ENCODE assay signal across 17 mouse cellular contexts in the genomic region with DNA sequence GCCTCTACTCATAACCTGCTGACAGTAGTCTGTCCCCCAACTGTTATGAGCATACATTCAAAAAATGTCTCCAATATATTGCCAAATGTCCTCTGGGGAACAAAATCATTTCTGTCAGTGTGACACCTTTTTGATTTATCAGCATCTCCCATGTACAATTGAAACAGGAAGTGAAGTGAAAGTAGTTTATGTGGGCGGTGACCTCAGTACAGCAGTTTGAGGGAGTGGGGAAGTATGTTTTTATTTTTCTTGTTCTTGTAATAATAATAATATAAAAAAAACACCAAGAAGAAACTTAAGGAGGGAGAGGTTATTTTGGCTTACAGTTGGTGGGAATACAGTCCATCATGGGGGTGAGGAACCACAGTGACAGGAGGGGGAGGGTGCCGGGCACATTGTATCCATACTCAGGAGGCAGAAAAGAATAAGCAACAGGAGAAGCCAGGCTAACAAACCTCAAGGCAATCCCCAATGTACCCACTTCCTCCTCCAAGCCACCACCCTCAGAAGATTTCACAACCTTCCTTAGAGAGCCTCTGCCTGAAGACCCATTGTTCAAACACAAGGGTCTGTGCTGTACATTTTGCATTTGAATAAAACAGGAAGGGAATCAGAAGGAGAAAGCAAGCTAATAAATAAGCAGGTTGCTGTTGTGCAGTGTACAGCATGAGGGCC.
DNase-seq lines count a peak whose midpoint lies in the region; ATAC-seq and TF ChIP-seq lines count a peak whose summit lies in the region.
"Had no signal": no experiment of that assay in that cellular context is flagged by ENCODE, and none has a peak within 500 bp of the region (broad histone marks: within the 10 kb centered on the region; RNA-seq: fewer than 3 reads in every experiment).

No protein-coding gene starts in this region.

- DNase-seq in spleen, adult 2 months (ENCODE audit: low read depth in 1 of 2, low spot score in 2 of 2), result peak in 1 of 2 experiments; percentile 40
- no peak for DNase-seq in spleen, postnatal 14 days (ENCODE audit: low spot score in 2 of 2)
- peak; percentile 43 for DNase-seq in ES-CJ7 (ENCODE audit: low read depth, low spot score)
- DNase-seq in naive thymus-derived CD4-positive, alpha-beta T cell, adult 2 months (ENCODE audit: low read depth), result peak; percentile 56
- DNase-seq in neural tube, embryonic 10.5 days (ENCODE audit: extremely low spot score, low spot score), result no peak
- DNase-seq in urinary bladder, adult 2 months (ENCODE audit: low spot score), result no peak
- DNase-seq: adrenal gland, adult 2 months; gastrocnemius, postnatal 10 days; kidney, adult 9 months; liver, embryonic 13.5 days; retina, postnatal 1 day had no signal

- H3K4me1 ChIP-seq in spleen, adult 2 months (ENCODE audit: control insufficient read depth, insufficient read depth, insufficient read length), result peaks cover 12% of the 10 kb centered on the region; the same call in 1 of the 2 replicates
- no peaks in the 10 kb centered on the region for H3K4me1 ChIP-seq in intestine, embryonic 15.5 days (replicated peaks)
- H3K4me1 ChIP-seq: hindbrain, embryonic 13.5 days; neural tube, embryonic 12.5 days had no signal

- no peak for TF ChIP-seq POLR2A in spleen, adult 2 months (IDR thresholded peaks at IDR 0.05; ENCODE audit: low read depth, low read length)

- peak; percentile 83 for ATAC-seq in common myeloid progenitor, adult 5-6 weeks (replicated peaks; ENCODE audit: low read depth, poor library complexity, severe bottlenecking)
- ATAC-seq in intestine, embryonic 15.5 days, result no peak
- ATAC-seq: forebrain, embryonic 14.5 days had no signal

- H3K27ac ChIP-seq in spleen, adult 2 months (ENCODE audit: insufficient read depth, low read length), result peak overlapping the region; percentile 74; the same call in 1 of the 2 replicates
- H3K27ac ChIP-seq in intestine, embryonic 15.5 days, result no peak overlapping the region
- H3K27ac ChIP-seq: hindbrain, embryonic 13.5 days; liver, embryonic 13.5 days; neural tube, embryonic 12.5 days had no signal

- WGBS in spleen, adult 2 months, result 38% methylated on average over 2 of the region's 2 CpGs
- 91% methylated on average over 2 of the region's 2 CpGs for WGBS in intestine, embryonic 15.5 days

- H3K4me3 ChIP-seq in spleen, adult 2 months (ENCODE audit: extremely low read depth, insufficient read depth, insufficient read length), result no peak overlapping the region
- H3K4me3 ChIP-seq in intestine, embryonic 15.5 days (replicated peaks), result no peak overlapping the region
- H3K4me3 ChIP-seq: hindbrain, embryonic 13.5 days; liver, embryonic 13.5 days; neural tube, embryonic 12.5 days had no signal

- no peak for TF ChIP-seq CTCF in spleen, adult 2 months (IDR thresholded peaks at IDR 0.05; ENCODE audit: extremely low read depth, insufficient read depth, insufficient read length, insufficient replicate concordance)

- H3K4me2 ChIP-seq in intestine, embryonic 15.5 days (replicated peaks), result no peak overlapping the region
- H3K4me2 ChIP-seq: hindbrain, embryonic 13.5 days; liver, embryonic 13.5 days; midbrain, embryonic 11.5 days; neural tube, embryonic 12.5 days had no signal

- H3K36me3 ChIP-seq in spleen, adult 2 months (ENCODE audit: control insufficient read depth, insufficient read depth, low read length), result no peaks in the 10 kb centered on the region
- H3K36me3 ChIP-seq in intestine, embryonic 15.5 days, result no peaks in the 10 kb centered on the region
- H3K36me3 ChIP-seq: hindbrain, embryonic 13.5 days; liver, embryonic 13.5 days; neural tube, embryonic 12.5 days had no signal

- H3K27me3 ChIP-seq in spleen, adult 2 months (ENCODE audit: control insufficient read depth, insufficient read depth, low read length), result no peaks in the 10 kb centered on the region
- no peaks in the 10 kb centered on the region for H3K27me3 ChIP-seq in intestine, embryonic 15.5 days (replicated peaks)
- H3K27me3 ChIP-seq: hindbrain, embryonic 13.5 days; liver, embryonic 13.5 days; neural tube, embryonic 12.5 days had no signal

- no peak overlapping the region for H3K9ac ChIP-seq in intestine, embryonic 15.5 days
- H3K9ac ChIP-seq: hindbrain, embryonic 13.5 days; liver, embryonic 13.5 days; neural tube, embryonic 12.5 days had no signal

- H3K9me3 ChIP-seq in intestine, embryonic 15.5 days, result no peaks in the 10 kb centered on the region
- H3K9me3 ChIP-seq: hindbrain, embryonic 13.5 days had no signal

Comparison
In these comparisons a context has a peak if more than half of its experiments do, and no peak if none do; other contexts are left out.
1. DNase-seq: peak in ES-CJ7 (single experiment) and naive thymus-derived CD4-positive, alpha-beta T cell, adult 2 months (single experiment); none in spleen, postnatal 14 days (0 of 2), neural tube, embryonic 10.5 days (single experiment) and urinary bladder, adult 2 months (single experiment).